Mouse (Mus musculus) erythroblast, embryonic 14.5 days (primary cell): ENCODE results near the gene Setd6.

Source experiments
- GATA1 ChIP-seq: IDR thresholded peaks from 2 replicates; pipeline ENCODE4 v1.6.1; 2012; ENCODE audit warnings: low read length, inconsistent platforms, mixed read lengths
- TAL1 ChIP-seq: IDR thresholded peaks from 3 replicates; pipeline ENCODE4 v1.6.1; 2012; ENCODE audit warnings: low read length, inconsistent platforms, mixed read lengths

- no peak for TF ChIP-seq GATA1
- no peak for TF ChIP-seq TAL1
Observed at GRCm38 (mm10) chr8:95711029-95711428, 4.7 kb upstream of the Setd6 start.
